Mouse (Mus musculus): ENCODE data around the gene Spock1. TPM values are rescaled to one million over a fixed set of nuclear protein-coding genes. Genes with fewer than 3 reads are reported as not detected.
A peak's percentile ranks its signal among the peaks of the same experiment; 100 is the strongest.
"Not testable (repeated sequence)": the region's sequence is repeated elsewhere in the genome, so short reads cannot be mapped to it uniquely, and the experiment has no call there.

The Spock1 gene
- total RNA-seq, 1 experiment from 2014 or later: not detected

GRCm38 (mm10) chr13:57534325-57534724 lies 373.8 kb downstream of the Spock1 start:
- no peak for ATAC-seq (replicated peaks; ENCODE audit: low read depth, poor library complexity, severe bottlenecking)

GRCm38 (mm10) chr13:57525946-57526345 lies 382.2 kb downstream of the Spock1 start:
- no peak for ATAC-seq (replicated peaks; ENCODE audit: low read depth, poor library complexity, severe bottlenecking)

- ATAC-seq (replicated peaks; ENCODE audit: low read depth, poor library complexity, severe bottlenecking): no peak
Measured at GRCm38 (mm10) chr13:57524546-57524945, 383.6 kb downstream of the Spock1 start.

GRCm38 (mm10) chr13:57523366-57523765 lies 384.8 kb downstream of the Spock1 start:
- no peak for ATAC-seq (replicated peaks; ENCODE audit: low read depth, poor library complexity, severe bottlenecking)

GRCm38 (mm10) chr13:57522319-57522718 lies 385.8 kb downstream of the Spock1 start:
- ATAC-seq (replicated peaks; ENCODE audit: low read depth, poor library complexity, severe bottlenecking): no peak

GRCm38 (mm10) chr13:57521152-57521551 lies 387.0 kb downstream of the Spock1 start:
- no peak for ATAC-seq (replicated peaks; ENCODE audit: low read depth, poor library complexity, severe bottlenecking)

- no peak for ATAC-seq (replicated peaks; ENCODE audit: low read depth, poor library complexity, severe bottlenecking)
Measured at GRCm38 (mm10) chr13:57519790-57520189, 388.3 kb downstream of the Spock1 start.

GRCm38 (mm10) chr13:57515737-57516136 lies 392.4 kb downstream of the Spock1 start:
- ATAC-seq (replicated peaks; ENCODE audit: low read depth, poor library complexity, severe bottlenecking): peak; percentile 39

- no peak for ATAC-seq (replicated peaks; ENCODE audit: low read depth, poor library complexity, severe bottlenecking)
Measured at GRCm38 (mm10) chr13:57501552-57501951, 406.6 kb downstream of the Spock1 start.

- ATAC-seq (replicated peaks; ENCODE audit: low read depth, poor library complexity, severe bottlenecking): no peak
Measured at GRCm38 (mm10) chr13:57496778-57497177, 411.4 kb downstream of the Spock1 start.

- no peak for ATAC-seq (replicated peaks; ENCODE audit: low read depth, poor library complexity, severe bottlenecking)
Measured at GRCm38 (mm10) chr13:57494838-57495237, 413.3 kb downstream of the Spock1 start.

- no peak for ATAC-seq (replicated peaks; ENCODE audit: low read depth, poor library complexity, severe bottlenecking)
Measured at GRCm38 (mm10) chr13:57488926-57489325, 419.2 kb downstream of the Spock1 start.

- no peak for ATAC-seq (replicated peaks; ENCODE audit: low read depth, poor library complexity, severe bottlenecking)
Measured at GRCm38 (mm10) chr13:57484426-57485168, 423.5 kb downstream of the Spock1 start.

- no peak for ATAC-seq (replicated peaks; ENCODE audit: low read depth, poor library complexity, severe bottlenecking)
Measured at GRCm38 (mm10) chr13:57476700-57477099, 431.4 kb downstream of the Spock1 start.

- ATAC-seq (replicated peaks; ENCODE audit: low read depth, poor library complexity, severe bottlenecking): no peak
Measured at GRCm38 (mm10) chr13:57474068-57474467, 434.1 kb downstream of the Spock1 start.

GRCm38 (mm10) chr13:57470922-57471321 lies 437.2 kb downstream of the Spock1 start:
- ATAC-seq (replicated peaks; ENCODE audit: low read depth, poor library complexity, severe bottlenecking): not testable (repeated sequence)

GRCm38 (mm10) chr13:57459978-57460377 lies 448.2 kb downstream of the Spock1 start:
- no peak for ATAC-seq (replicated peaks; ENCODE audit: low read depth, poor library complexity, severe bottlenecking)

- no peak for ATAC-seq (replicated peaks; ENCODE audit: low read depth, poor library complexity, severe bottlenecking)
Measured at GRCm38 (mm10) chr13:57450189-57450821, 457.8 kb downstream of the Spock1 start.

GRCm38 (mm10) chr13:57448906-57449305 lies 459.2 kb downstream of the Spock1 start:
- ATAC-seq (replicated peaks; ENCODE audit: low read depth, poor library complexity, severe bottlenecking): no peak

GRCm38 (mm10) chr13:57444977-57445376 lies 463.2 kb downstream of the Spock1 start:
- no peak for ATAC-seq (replicated peaks; ENCODE audit: low read depth, poor library complexity, severe bottlenecking)

GRCm38 (mm10) chr13:57440111-57440510 lies 468.0 kb downstream of the Spock1 start:
- no peak for ATAC-seq (replicated peaks; ENCODE audit: low read depth, poor library complexity, severe bottlenecking)

All from common myeloid progenitor, adult 5-6 weeks (primary cell).